Mouse (Mus musculus) limb, embryonic 14.5 days (tissue): ENCODE measurements around the gene Akap7. TPM values are rescaled to one million over a fixed set of nuclear protein-coding genes. Genes with fewer than 3 reads are reported as not detected.
A peak's percentile ranks its signal among the peaks of the same experiment; 100 is the strongest.

Experiments
- ATAC-seq: fragments of 200-750 bp; cut with Nextera tagmentation; 2 replicates; pipeline ENCODE4 v1.8.0; 2017; ENCODE audit warnings: low read depth, moderate number of reproducible peaks, moderate TSS enrichment; ENCODE audit not compliant: low FRiP score
- DNase-seq: peaks from one replicate; pipeline ENCODE4 v3.0.0-alpha.2; 2015; ENCODE audit warnings: low spot score
- H3K27ac ChIP-seq: fragments of 300-500 bp; sonication (generic); replicated peaks from 2 replicates; pipeline ENCODE4 v1.5.1; 2014; ENCODE audit warnings: low read depth, mild to moderate bottlenecking, low read length, moderate library complexity, mixed read lengths
- H3K27me3 ChIP-seq: fragments of 300-500 bp; sonication (generic); 2 replicates; pipeline ENCODE4 v1.6.1; 2014; ENCODE audit warnings: low read length, mixed read lengths; ENCODE audit not compliant: control insufficient read depth, insufficient read depth
- H3K36me3 ChIP-seq: fragments of 300-500 bp; sonication (generic); 2 replicates; pipeline ENCODE4 v1.6.1; 2014; ENCODE audit warnings: mild to moderate bottlenecking, low read length, moderate library complexity, mixed read lengths; ENCODE audit not compliant: control insufficient read depth, insufficient read depth
- H3K4me1 ChIP-seq: fragments of 300-500 bp; sonication (generic); 2 replicates; pipeline ENCODE4 v1.6.1; 2014; ENCODE audit warnings: antibody characterized with exemption, low read length, mixed read lengths; ENCODE audit not compliant: control insufficient read depth, insufficient read depth
- H3K4me2 ChIP-seq: fragments of 300-500 bp; sonication (generic); replicated peaks from 2 replicates; pipeline ENCODE4 v1.6.1; 2014; ENCODE audit warnings: low read depth, mild to moderate bottlenecking, low read length, moderate library complexity; ENCODE audit not compliant: severe bottlenecking
- H3K4me3 ChIP-seq: fragments of 300-500 bp; sonication (generic); replicated peaks from 2 replicates; pipeline ENCODE4 v1.5.1; 2014; ENCODE audit warnings: low read length
- H3K9ac ChIP-seq: fragments of 300-500 bp; sonication (generic); 2 replicates; pipeline ENCODE4 v1.6.1; 2014; ENCODE audit warnings: mild to moderate bottlenecking, low read depth, low read length, moderate library complexity; ENCODE audit not compliant: severe bottlenecking
- H3K9me3 ChIP-seq: fragments of 300-500 bp; sonication (generic); 2 replicates; pipeline ENCODE4 v1.6.1; 2016; ENCODE audit warnings: low read length; ENCODE audit not compliant: control insufficient read depth
- POLR2A ChIP-seq: fragments of 200-500 bp; IDR thresholded peaks from 2 replicates; pipeline ENCODE4 v1.8.0; 2012; ENCODE audit warnings: inconsistent platforms, mild to moderate bottlenecking, moderate library complexity, borderline replicate concordance; ENCODE audit not compliant: insufficient read depth, insufficient read length; ENCODE audit errors: extremely low read depth
- WGBS: fragments of 180-500 bp; shearing (Covaris S2); extraction: QIAGEN DNeasy Blood & Tissue Kit; methylation state at CpG from one replicate; pipeline ENCODE4 v1.1.7; 2014; 5-methylcytosine and 5-hydroxymethylcytosine counted together
- polyA plus RNA-seq, 2 experiments: library from polyadenylated mRNA; depleted of rRNA in 1 of 2; stranded (reverse) in 1 of 2; unstranded in 1 of 2; fragments of >200 nt; fragmentation: Nextera tagmentation in 1 of 2; extraction: Ambion mirVana in 1 of 2; gene quantifications; 2 replicates each; pipeline versions ENCODE4 v1.2.1 to v1.2.3; 2012 to 2014

Gene Akap7
- polyA plus RNA-seq, 2 experiments: 17.6 to 20.9 TPM

DNA sequence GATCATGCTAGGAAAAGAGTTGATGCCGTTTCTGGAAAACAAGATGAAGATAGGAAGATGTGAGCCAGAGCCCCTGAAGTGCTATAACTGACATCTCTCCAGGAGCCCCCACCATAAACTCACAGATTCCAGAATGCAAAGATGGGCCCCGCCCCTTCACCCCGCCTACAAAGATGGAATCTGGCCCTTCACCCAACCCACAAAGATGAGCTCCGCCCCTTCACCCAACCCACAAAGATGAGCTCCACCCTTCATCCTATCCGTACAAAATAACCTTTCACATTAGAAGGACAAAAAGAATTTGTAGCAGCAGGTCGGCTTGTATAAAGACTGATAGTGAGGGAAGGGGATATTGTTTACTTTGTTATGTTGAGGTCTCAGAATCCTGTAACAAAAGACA is 49.5 kb downstream of the Akap7 start:
- no peak overlapping the region for H3K4me3 ChIP-seq
- no peaks in the 10 kb centered on the region for H3K27me3 ChIP-seq
- H3K9me3 ChIP-seq: 0 out of 2 replicates have a peak, but pooled peaks cover 3% of the 10 kb centered on the region
- ATAC-seq (no peak), DNase-seq (no peak)
- H3K27ac ChIP-seq: no peak overlapping the region
- H3K36me3 ChIP-seq: no peaks in the 10 kb centered on the region
- H3K9ac ChIP-seq: no peak overlapping the region
- no peak for TF ChIP-seq POLR2A
- no peak overlapping the region for H3K4me2 ChIP-seq
- WGBS: 87% methylated on average over 6 of the region's 6 CpGs
- H3K4me1 ChIP-seq: no peaks in the 10 kb centered on the region

DNA sequence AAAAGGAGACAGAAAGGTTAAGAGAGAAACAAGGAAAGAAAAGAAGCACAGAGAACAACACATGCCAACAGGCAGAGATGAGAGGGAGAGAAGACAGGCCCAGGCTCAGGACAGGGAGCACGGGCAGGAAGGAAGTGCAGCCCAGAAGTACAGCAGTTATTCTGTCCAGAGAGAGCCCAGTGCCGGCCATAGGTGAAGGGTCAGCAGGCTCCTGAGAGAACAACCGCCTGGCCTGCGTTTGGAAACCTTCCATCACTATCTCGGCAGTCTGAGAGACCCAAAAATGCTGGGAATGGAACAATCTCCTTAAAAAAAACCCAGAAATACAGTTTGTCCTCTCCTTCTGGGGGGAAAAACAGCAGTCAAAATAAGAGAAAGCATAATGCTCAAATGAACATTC is 50.2 kb downstream of the Akap7 start:
- no peak overlapping the region for H3K9ac ChIP-seq
- no peak for TF ChIP-seq POLR2A

DNA sequence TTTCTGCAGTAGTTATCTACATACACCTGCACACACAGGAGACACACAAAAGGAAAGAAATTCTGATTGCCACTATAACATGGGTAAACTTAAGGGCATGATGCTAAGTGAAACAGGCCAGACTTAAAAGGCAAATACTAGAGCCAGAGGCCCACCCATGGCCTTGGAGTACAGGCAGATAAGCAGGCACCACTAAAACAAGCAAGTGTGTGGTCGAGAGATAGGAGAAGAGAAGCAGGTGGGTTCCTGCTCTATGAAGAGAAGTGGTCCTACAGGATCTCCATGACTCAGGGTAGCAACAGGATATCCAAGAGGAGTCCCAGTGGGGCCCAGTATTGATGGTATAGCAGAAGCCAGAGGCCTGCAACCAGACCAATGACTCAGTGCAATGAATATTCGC is 54.2 kb downstream of the Akap7 start:
- H3K27me3 ChIP-seq: no peaks in the 10 kb centered on the region
- DNase-seq: no peak
- no peak overlapping the region for H3K4me2 ChIP-seq
- no peaks in the 10 kb centered on the region for H3K36me3 ChIP-seq
- H3K4me3 ChIP-seq: no peak overlapping the region
- WGBS: 83% methylated on average over 2 of the region's 2 CpGs
- H3K9me3 ChIP-seq: no peaks in the 10 kb centered on the region
- no peak overlapping the region for H3K27ac ChIP-seq
- no peak for TF ChIP-seq POLR2A
- no peaks in the 10 kb centered on the region for H3K4me1 ChIP-seq
- H3K9ac ChIP-seq: no peak overlapping the region
- ATAC-seq: no peak

More for the DNA sequence above, 50.2 kb downstream of the Akap7 start:
- H3K27me3 ChIP-seq: no peaks in the 10 kb centered on the region
- H3K27ac ChIP-seq: no peak overlapping the region
- no peaks in the 10 kb centered on the region for H3K36me3 ChIP-seq
- DNase-seq: no peak
- 0 out of 2 replicates have a peak, but pooled peaks cover 3% of the 10 kb centered on the region for H3K9me3 ChIP-seq
- no peak for ATAC-seq
- H3K4me3 ChIP-seq: no peak overlapping the region
- H3K4me1 ChIP-seq: no peaks in the 10 kb centered on the region
- 46% methylated on average over 5 of the region's 5 CpGs for WGBS
- no peak overlapping the region for H3K4me2 ChIP-seq

DNA sequence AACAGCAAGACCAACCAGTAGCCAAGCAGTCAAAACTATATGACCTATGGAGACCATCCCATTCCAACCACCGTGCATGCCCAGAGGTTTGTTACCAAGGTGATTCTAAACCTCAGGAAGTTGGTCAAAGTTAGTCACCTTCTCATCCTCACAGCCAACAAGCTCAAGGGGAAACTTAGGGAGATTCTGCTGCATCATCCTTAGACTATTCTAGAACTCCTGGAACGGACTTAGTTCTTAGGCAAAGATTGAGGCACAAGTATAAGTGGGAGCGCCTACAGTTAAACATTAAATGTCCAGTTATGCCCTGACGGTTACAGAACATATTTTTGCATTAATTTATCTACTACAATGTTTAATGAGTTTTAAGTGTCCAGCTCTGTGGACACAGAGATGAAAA is 54.7 kb downstream of the Akap7 start:
- Histone ChIP-seq H3K27me3 (no peaks in the 10 kb centered on the region), H3K4me1 (no peaks in the 10 kb centered on the region), H3K4me2 (no peak overlapping the region), H3K36me3 (no peaks in the 10 kb centered on the region), H3K9me3 (no peaks in the 10 kb centered on the region), H3K4me3 (no peak overlapping the region), H3K9ac (no peak overlapping the region), H3K27ac (no peak overlapping the region)
- TF ChIP-seq POLR2A: no peak
- 91% methylated on average over 4 of the region's 4 CpGs for WGBS
- ATAC-seq (no peak), DNase-seq (no peak)

DNA sequence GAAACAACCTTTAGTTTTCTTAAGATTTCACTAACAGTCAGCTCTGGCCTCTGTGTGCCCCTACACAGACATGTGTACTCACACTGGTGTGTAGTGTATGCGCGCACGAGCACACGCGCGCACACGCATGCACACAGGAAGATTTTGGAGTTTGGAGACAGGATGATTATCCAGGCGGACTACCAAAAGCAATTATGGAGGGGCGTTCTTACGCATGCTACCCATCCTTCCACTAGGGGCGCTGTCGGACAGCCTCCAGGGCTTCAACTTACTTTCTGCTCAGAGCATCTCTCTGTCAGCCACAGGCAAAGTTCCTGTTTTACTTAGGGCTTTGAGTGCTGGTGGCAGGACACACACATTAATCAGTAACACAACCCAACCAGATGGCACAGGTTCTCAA is 57.6 kb downstream of the Akap7 start:
- Histone ChIP-seq H3K4me1 (no peaks in the 10 kb centered on the region), H3K36me3 (no peaks in the 10 kb centered on the region), H3K27ac (no peak overlapping the region), H3K9me3 (no peaks in the 10 kb centered on the region), H3K9ac (no peak overlapping the region), H3K27me3 (no peaks in the 10 kb centered on the region), H3K4me2 (no peak overlapping the region), H3K4me3 (no peak overlapping the region)
- no peak for ATAC-seq
- TF ChIP-seq POLR2A: no peak
- 50% methylated on average over 12 of the region's 12 CpGs for WGBS
- peak; percentile 37 for DNase-seq

DNA sequence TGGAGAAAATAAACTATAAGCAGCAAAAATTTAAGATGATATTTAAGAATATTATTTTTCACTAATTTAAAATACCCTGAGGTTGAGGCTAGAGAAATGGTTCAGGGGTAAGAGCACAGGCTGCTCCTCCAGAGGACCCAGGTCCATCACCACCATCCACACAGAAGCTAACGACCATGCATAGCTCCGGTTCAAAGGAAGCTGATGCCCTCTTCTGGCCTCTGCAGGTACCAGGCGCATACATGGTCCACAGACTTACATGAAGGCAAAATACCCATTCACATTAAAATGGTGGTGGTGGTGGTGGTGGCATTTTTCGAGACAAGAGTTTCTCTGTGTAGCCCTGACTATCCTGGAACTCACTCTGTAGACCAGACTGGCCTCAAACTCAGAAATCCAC is 61.5 kb downstream of the Akap7 start:
- no peak overlapping the region for H3K27ac ChIP-seq
- H3K36me3 ChIP-seq: no peaks in the 10 kb centered on the region
- H3K4me2 ChIP-seq: no peak overlapping the region
- DNase-seq (no peak), ATAC-seq (no peak)
- 58% methylated on average over 4 of the region's 4 CpGs for WGBS
- TF ChIP-seq POLR2A: no peak
- no peaks in the 10 kb centered on the region for H3K4me1 ChIP-seq
- no peaks in the 10 kb centered on the region for H3K9me3 ChIP-seq
- H3K9ac ChIP-seq: no peak overlapping the region
- no peak overlapping the region for H3K4me3 ChIP-seq
- H3K27me3 ChIP-seq: no peaks in the 10 kb centered on the region
